In the genomic region with DNA sequence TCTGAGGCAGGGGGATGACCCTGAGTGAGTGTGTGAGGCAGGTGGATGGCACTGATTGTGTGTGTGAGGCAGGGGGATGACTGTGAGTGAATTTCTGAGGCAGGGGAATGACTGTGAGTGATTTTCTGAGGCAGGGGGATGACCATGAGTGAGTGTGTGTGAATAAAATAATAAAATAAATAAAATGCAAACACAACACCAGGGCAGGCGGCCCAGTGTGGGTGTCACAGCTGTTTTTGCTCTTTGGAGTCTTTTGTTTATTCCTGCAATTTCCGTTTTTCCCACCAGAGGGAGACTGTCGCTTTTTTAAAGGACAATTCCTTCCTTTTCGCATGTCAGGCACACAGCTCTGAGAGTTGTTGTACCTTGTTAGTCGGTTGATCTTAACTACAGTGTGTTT, we compare ENCODE assay signal across 9 mouse cellular contexts. TPM values are rescaled to one million over a fixed set of nuclear protein-coding genes. Genes with fewer than 3 reads are reported as not detected.
DNase-seq lines count a peak whose midpoint lies in the region; ATAC-seq and TF ChIP-seq lines count a peak whose summit lies in the region.
"Not testable (repeated sequence)": the region's sequence is repeated elsewhere in the genome, so short reads cannot be mapped to it uniquely, and the experiment has no call there.
"Had no signal": no experiment of that assay in that cellular context is flagged by ENCODE, and none has a peak within 500 bp of the region (broad histone marks: within the 10 kb centered on the region; RNA-seq: fewer than 3 reads in every experiment).

No protein-coding gene starts in this region.

- WGBS in bone marrow, adult 2 months = 5% methylated on average over 5 of the region's 5 CpGs
- WGBS in embryonic facial prominence, embryonic 10.5 days = 3% methylated on average over 5 of the region's 5 CpGs
- 9% methylated on average over 5 of the region's 5 CpGs for WGBS in limb, embryonic 11.5 days
- WGBS in midbrain, embryonic 11.5 days = 5% methylated on average over 5 of the region's 5 CpGs

- not testable (repeated sequence) for H3K4me3 ChIP-seq in bone marrow, adult 2 months (replicated peaks; ENCODE audit: control insufficient read depth, low read depth, low read length); limb, embryonic 11.5 days (ENCODE audit: low read depth, low read length); midbrain, embryonic 11.5 days (ENCODE audit: low read depth, low read length)
- H3K4me3 ChIP-seq in embryonic facial prominence, embryonic 10.5 days = peak overlapping the region; percentile 74

- TF ChIP-seq POLR2A in bone marrow, adult 2 months (IDR thresholded peaks at IDR 0.05; ENCODE audit: borderline replicate concordance, control insufficient read depth, low read depth, low read length) = not testable (repeated sequence)

- not testable (repeated sequence) for H3K9me3 ChIP-seq in embryonic facial prominence, embryonic 10.5 days; limb, embryonic 11.5 days (ENCODE audit: control insufficient read depth, low read length); midbrain, embryonic 11.5 days (ENCODE audit: control insufficient read depth, low read length)

- not testable (repeated sequence) for ATAC-seq in limb, embryonic 11.5 days (ENCODE audit: insufficient number of reproducible peaks, low FRiP score, low TSS enrichment, low read depth); midbrain, embryonic 11.5 days (ENCODE audit: low FRiP score)

- TF ChIP-seq CTCF in bone marrow, adult 2 months (IDR thresholded peaks at IDR 0.05; ENCODE audit: control insufficient read depth, insufficient read depth, low read length) = not testable (repeated sequence)

- H3K4me1 ChIP-seq in bone marrow, adult 2 months (ENCODE audit: control insufficient read depth, insufficient read depth, low read length) = peaks cover 13% of the 10 kb centered on the region
- H3K4me1 ChIP-seq in embryonic facial prominence, embryonic 10.5 days = peaks cover 46% of the 10 kb centered on the region
- H3K4me1 ChIP-seq in limb, embryonic 11.5 days (ENCODE audit: control insufficient read depth, insufficient read depth, low read length) = 0 out of 2 replicates have a peak, but pooled peaks cover 10% of the 10 kb centered on the region
- H3K4me1 ChIP-seq in midbrain, embryonic 11.5 days (ENCODE audit: control insufficient read depth, insufficient read depth, low read length) = not testable (repeated sequence)

- H3K4me2 ChIP-seq in limb, embryonic 11.5 days (ENCODE audit: low read depth, severe bottlenecking) = peak overlapping the region; percentile 24; the same call in 1 of the 2 replicates
- H3K4me2 ChIP-seq in midbrain, embryonic 11.5 days = peak overlapping the region; percentile 44

- DNase-seq in embryonic facial prominence, embryonic 10.5 days (ENCODE audit: low spot score) = peak; percentile 48
- peak; percentile 78 for DNase-seq in heart, adult 8-10 months (ENCODE audit: low spot score)
- DNase-seq in kidney, adult 11 months = peak; percentile 39
- DNase-seq in limb, embryonic 11.5 days (ENCODE audit: low spot score) = peak; percentile 68
- peak; percentile 98 for DNase-seq in midbrain, embryonic 11.5 days (ENCODE audit: low spot score, missing footprints)
- peak; percentile 57 for DNase-seq in right cerebral cortex, postnatal 4 days

- peaks cover 11% of the 10 kb centered on the region for H3K27me3 ChIP-seq in embryonic facial prominence, embryonic 10.5 days (replicated peaks; ENCODE audit: low read depth, poor library complexity, severe bottlenecking)
- peaks cover 12% of the 10 kb centered on the region; the same call in 1 of the 2 replicates for H3K27me3 ChIP-seq in limb, embryonic 11.5 days (ENCODE audit: control insufficient read depth, insufficient read depth, low read length)
- not testable (repeated sequence) for H3K27me3 ChIP-seq in midbrain, embryonic 11.5 days (ENCODE audit: control insufficient read depth, insufficient read depth, low read length)

- not testable (repeated sequence) for H3K36me3 ChIP-seq in embryonic facial prominence, embryonic 10.5 days (replicated peaks); limb, embryonic 11.5 days (ENCODE audit: control insufficient read depth, insufficient read depth, low read length); midbrain, embryonic 11.5 days (ENCODE audit: control insufficient read depth, insufficient read depth, low read length)

- peak overlapping the region; percentile 64 for H3K27ac ChIP-seq in bone marrow, adult 2 months (ENCODE audit: control insufficient read depth, insufficient read depth, low read depth, low read length, poor library complexity)
- peak overlapping the region; percentile 93 for H3K27ac ChIP-seq in embryonic facial prominence, embryonic 10.5 days (replicated peaks)
- not testable (repeated sequence) for H3K27ac ChIP-seq in limb, embryonic 11.5 days (replicated peaks; ENCODE audit: low read depth, low read length); midbrain, embryonic 11.5 days (ENCODE audit: low read depth, low read length)

- not testable (repeated sequence) for H3K9ac ChIP-seq in limb, embryonic 11.5 days (ENCODE audit: low read length); midbrain, embryonic 11.5 days (ENCODE audit: low read length)

RNA-seq across cellular contexts. Expression of a gene that starts 42.5 kb away (rescaled TPM):
- polyA plus RNA-seq in bone marrow, adult 2 months (2011; ENCODE audit: insufficient read depth, insufficient read length, low replicate concordance, missing spikeins) = 4.8 and 12.0 TPM in 2 replicates
- polyA plus RNA-seq in embryonic facial prominence, embryonic 10.5 days (2016; fragmentation: Nextera tagmentation; extraction: Ambion mirVana) = 0.51 and 0.57 TPM in 2 replicates
- total RNA-seq in heart, adult 8-10 months (2022) = 1 to 10 TPM in 1 of 4 experiments, under 1 TPM in 3; 0.08 to 2.8 (median 0.42) TPM
- 0.51 and 0.96 TPM in 2 replicates for polyA plus RNA-seq in limb, embryonic 11.5 days (2014; fragmentation: Nextera tagmentation; extraction: Ambion mirVana)
- polyA plus RNA-seq in midbrain, embryonic 11.5 days (2014; fragmentation: Nextera tagmentation; extraction: Ambion mirVana) = 1.4 and 2.0 TPM in 2 replicates

RNA-seq across cellular contexts. Expression of a gene that starts 52.2 kb away (rescaled TPM):
- not detected in 2 replicates for polyA plus RNA-seq in bone marrow, adult 2 months (2011; ENCODE audit: insufficient read depth, insufficient read length, low replicate concordance, missing spikeins)
- polyA plus RNA-seq in embryonic facial prominence, embryonic 10.5 days (2016; fragmentation: Nextera tagmentation; extraction: Ambion mirVana) = not detected in 2 replicates
- not detected for total RNA-seq in heart, adult 8-10 months (2022)
- not detected in 2 replicates for polyA plus RNA-seq in limb, embryonic 11.5 days (2014; fragmentation: Nextera tagmentation; extraction: Ambion mirVana)
- polyA plus RNA-seq in midbrain, embryonic 11.5 days (2014; fragmentation: Nextera tagmentation; extraction: Ambion mirVana) = not detected in 2 replicates
- total RNA-seq: common myeloid progenitor, adult 5-6 weeks; left cerebral cortex, postnatal 36 days had no signal

Comparison
In these comparisons a context has a peak if more than half of its experiments do, and no peak if none do; other contexts are left out.
1. DNase-seq: peak in every context shown above with its lines; median percentile 98 in midbrain, embryonic 11.5 days; 78 in heart, adult 8-10 months; 68 in limb, embryonic 11.5 days; 57 in right cerebral cortex, postnatal 4 days; 48 in embryonic facial prominence, embryonic 10.5 days; 39 in kidney, adult 11 months.